In genomic region chr11:62621586-62622283, GRCm38 (mm10) we compare ENCODE assay signal across 33 mouse cellular contexts. TPM values are rescaled to one million over a fixed set of nuclear protein-coding genes. Genes with fewer than 3 reads are reported as not detected.
A peak's percentile ranks its signal among the peaks of the same experiment; 100 is the strongest.
DNase-seq lines count a peak whose midpoint lies in the region; ATAC-seq and TF ChIP-seq lines count a peak whose summit lies in the region.
"Had no signal": no experiment of that assay in that cellular context is flagged by ENCODE, and none has a peak within 500 bp of the region (broad histone marks: within the 10 kb centered on the region; RNA-seq: fewer than 3 reads in every experiment).

No protein-coding gene starts in this region.

- no peak overlapping the region for H3K27ac ChIP-seq in lung, postnatal 0 days (ENCODE audit: low read length)
- peak overlapping the region; percentile 36; the same call in 1 of the 2 replicates for H3K27ac ChIP-seq in intestine, embryonic 15.5 days
- H3K27ac ChIP-seq: embryonic facial prominence, embryonic 13.5 days; heart, adult 2 months; heart, embryonic 13.5 days; hindbrain, embryonic 10.5 days; hindbrain, embryonic 15.5 days; limb, embryonic 15.5 days; liver, embryonic 14.5 days; lung, embryonic 15.5 days; midbrain, embryonic 12.5 days; neural tube, embryonic 12.5 days had no signal

- no peaks in the 10 kb centered on the region for H3K27me3 ChIP-seq in lung, postnatal 0 days (replicated peaks; ENCODE audit: insufficient read depth, low read length)
- no peaks in the 10 kb centered on the region for H3K27me3 ChIP-seq in intestine, embryonic 15.5 days (replicated peaks)
- H3K27me3 ChIP-seq: embryonic facial prominence, embryonic 13.5 days; heart, embryonic 13.5 days; hindbrain, embryonic 15.5 days; limb, embryonic 15.5 days; lung, embryonic 15.5 days; megakaryocyte, embryonic 14.5 days; midbrain, embryonic 12.5 days; neural tube, embryonic 12.5 days had no signal

- no peaks in the 10 kb centered on the region; the same call in 1 of the 2 replicates for H3K36me3 ChIP-seq in lung, postnatal 0 days (ENCODE audit: insufficient read depth, low read length)
- H3K36me3 ChIP-seq in intestine, embryonic 15.5 days = peaks cover 9% of the 10 kb centered on the region; the same call in 1 of the 2 replicates

- ATAC-seq in lung, postnatal 0 days = no peak
- no peak for ATAC-seq in intestine, embryonic 15.5 days
- ATAC-seq: activated CD4-positive, CD25-positive, alpha-beta regulatory T cell, adult 4 months; forebrain, postnatal 0 days; inflammation-experienced regulatory T-cells, adult 6 months had no signal

- H3K4me2 ChIP-seq in lung, postnatal 0 days (replicated peaks; ENCODE audit: low read depth, low read length) = no peak overlapping the region
- no peak overlapping the region for H3K4me2 ChIP-seq in intestine, embryonic 15.5 days (replicated peaks)
- H3K4me2 ChIP-seq: embryonic facial prominence, embryonic 13.5 days; heart, embryonic 13.5 days; hindbrain, embryonic 15.5 days; limb, embryonic 15.5 days; lung, embryonic 15.5 days; midbrain, embryonic 12.5 days; neural tube, embryonic 12.5 days had no signal

- TF ChIP-seq CTCF in lung, postnatal 0 days (IDR thresholded peaks at IDR 0.05) = 0 out of 2 replicates have a peak, but pooled peaks have one; percentile 2

- no peaks in the 10 kb centered on the region for H3K9me3 ChIP-seq in lung, postnatal 0 days (ENCODE audit: low read length)
- H3K9me3 ChIP-seq in intestine, embryonic 15.5 days = no peaks in the 10 kb centered on the region
- H3K9me3 ChIP-seq: embryonic facial prominence, embryonic 13.5 days; hindbrain, embryonic 10.5 days; hindbrain, embryonic 15.5 days; limb, embryonic 15.5 days; lung, embryonic 15.5 days; midbrain, embryonic 12.5 days; neural tube, embryonic 12.5 days had no signal

- 83% methylated on average over 3 of the region's 4 CpGs for WGBS in lung, postnatal 0 days
- 86% methylated on average over 4 of the region's 4 CpGs for WGBS in intestine, embryonic 15.5 days

- H3K4me3 ChIP-seq in lung, postnatal 0 days (ENCODE audit: low read depth, low read length) = no peak overlapping the region
- H3K4me3 ChIP-seq in intestine, embryonic 15.5 days (replicated peaks) = no peak overlapping the region
- H3K4me3 ChIP-seq: embryonic facial prominence, embryonic 13.5 days; heart, adult 2 months; heart, embryonic 13.5 days; hindbrain, embryonic 10.5 days; hindbrain, embryonic 15.5 days; limb, embryonic 15.5 days; lung, embryonic 15.5 days; megakaryocyte, embryonic 14.5 days; midbrain, embryonic 12.5 days; myocyte; neural tube, embryonic 12.5 days had no signal

- no peak for DNase-seq in lung, postnatal 0 days (ENCODE audit: low spot score)
- DNase-seq in lung, adult 18-20 months = no peak
- peak; percentile 59 for DNase-seq in R1 (ENCODE audit: low read depth, low spot score)
- no peak for DNase-seq in layer of hippocampus, adult 8-10 months (ENCODE audit: low spot score in 2 of 2)
- no peak for DNase-seq in cerebellum, adult 18-20 months
- no peak for DNase-seq in kidney, postnatal 36 days
- DNase-seq: adrenal gland, adult 2 months; cerebellum, adult 11 months; cerebellum, adult 9-11 months; forebrain, postnatal 0 days; gastrocnemius, postnatal 10 days; heart, adult 2 months; heart, postnatal 14 days; kidney, adult 8-10 months; kidney, postnatal 10 days; lung, postnatal 36 days; right cerebral cortex, postnatal 4 days; thymus, adult 2 months; thymus, postnatal 4 days had no signal

- H3K9ac ChIP-seq in lung, postnatal 0 days (replicated peaks; ENCODE audit: low read depth) = no peak overlapping the region
- no peak overlapping the region for H3K9ac ChIP-seq in intestine, embryonic 15.5 days
- H3K9ac ChIP-seq: embryonic facial prominence, embryonic 13.5 days; forebrain, postnatal 0 days; heart, embryonic 13.5 days; hindbrain, embryonic 15.5 days; limb, embryonic 15.5 days; liver, embryonic 14.5 days; lung, embryonic 15.5 days; midbrain, embryonic 12.5 days; neural tube, embryonic 12.5 days had no signal

- no peak for TF ChIP-seq EP300 in lung, postnatal 0 days (IDR thresholded peaks at IDR 0.05)

- H3K4me1 ChIP-seq in lung, postnatal 0 days (ENCODE audit: insufficient read depth, low read depth, low read length) = peaks cover 7% of the 10 kb centered on the region; the same call in 1 of the 2 replicates
- H3K4me1 ChIP-seq in intestine, embryonic 15.5 days (replicated peaks) = peaks cover 13% of the 10 kb centered on the region

RNA-seq across cellular contexts. Expression of gene Lrrc75a, which starts 26.6 kb away (rescaled TPM):
- 15.0 and 18.2 TPM in 2 replicates for polyA plus RNA-seq in lung, postnatal 0 days (2015; fragmentation: Nextera tagmentation; extraction: Ambion mirVana)
- polyA plus RNA-seq in intestine, embryonic 15.5 days (2015; fragmentation: Nextera tagmentation; extraction: Ambion mirVana) = 17.3 and 20.9 TPM in 2 replicates
- total RNA-seq in layer of hippocampus, adult 8-10 months (2022) = 1 to 10 TPM; 7.5 to 9.3 (median 9.0) TPM

RNA-seq across cellular contexts. Expression of gene Mmgt2, which starts 26.7 kb away (rescaled TPM):
- polyA plus RNA-seq in lung, postnatal 0 days (2015; fragmentation: Nextera tagmentation; extraction: Ambion mirVana) = 22.3 and 27.9 TPM in 2 replicates
- polyA plus RNA-seq in intestine, embryonic 15.5 days (2015; fragmentation: Nextera tagmentation; extraction: Ambion mirVana) = 71.8 and 72.4 TPM in 2 replicates
- 10 to 100 TPM; 17.4 to 25.5 (median 20.8) TPM for total RNA-seq in layer of hippocampus, adult 8-10 months (2022)

RNA-seq across cellular contexts. Expression of gene Trpv2, which starts 47.4 kb away (rescaled TPM):
- 6.1 and 6.2 TPM in 2 replicates for polyA plus RNA-seq in lung, postnatal 0 days (2015; fragmentation: Nextera tagmentation; extraction: Ambion mirVana)
- polyA plus RNA-seq in intestine, embryonic 15.5 days (2015; fragmentation: Nextera tagmentation; extraction: Ambion mirVana) = 10.0 and 10.7 TPM in 2 replicates
- 10 to 100 TPM; 14.5 to 15.9 (median 15.1) TPM for total RNA-seq in layer of hippocampus, adult 8-10 months (2022)
